ENCODE assay signal across 21 mouse cellular contexts in the genomic region with DNA sequence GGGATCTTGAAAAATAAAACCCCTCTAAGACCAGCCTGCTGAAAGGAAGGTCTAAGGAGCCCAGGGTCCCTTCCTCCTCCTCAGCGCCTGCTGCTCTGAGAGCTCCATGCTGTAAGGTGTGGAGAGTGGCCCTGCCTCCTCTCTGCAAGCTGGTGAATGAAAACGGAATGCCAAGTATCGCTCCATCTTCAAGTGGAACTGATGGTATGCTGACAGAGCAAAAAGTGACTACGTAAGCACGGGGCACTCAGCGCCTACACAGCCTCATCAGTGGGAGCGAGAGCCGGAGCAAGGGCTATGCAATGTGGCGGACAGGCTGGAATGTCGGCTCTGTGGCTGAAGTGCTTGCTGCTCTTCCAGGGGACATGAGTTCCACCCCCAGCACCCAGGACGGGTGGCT. TPM values are rescaled to one million over a fixed set of nuclear protein-coding genes. Genes with fewer than 3 reads are reported as not detected.
DNase-seq lines count a peak whose midpoint lies in the region; ATAC-seq lines count a peak whose summit lies in the region.
"Had no signal": no experiment of that assay in that cellular context is flagged by ENCODE, and none has a peak within 500 bp of the region (broad histone marks: within the 10 kb centered on the region; RNA-seq: fewer than 3 reads in every experiment).

No protein-coding gene starts in this region.

- 0 out of 2 replicates have a peak overlapping the region, but pooled peaks have one; percentile 12 for H3K4me3 ChIP-seq in heart, embryonic 10.5 days
- no peak overlapping the region for H3K4me3 ChIP-seq in kidney, embryonic 14.5 days (ENCODE audit: low read length)
- H3K4me3 ChIP-seq in midbrain, embryonic 15.5 days = no peak overlapping the region
- H3K4me3 ChIP-seq in midbrain, embryonic 14.5 days (replicated peaks; ENCODE audit: low read depth, low read length) = no peak overlapping the region
- H3K4me3 ChIP-seq: embryonic facial prominence, embryonic 10.5 days; forebrain, embryonic 12.5 days; left cerebral cortex, adult 2 months; neural tube, embryonic 13.5 days had no signal

- peak; percentile 89 for DNase-seq in heart, embryonic 10.5 days (ENCODE audit: low spot score)
- DNase-seq in heart, adult 8-10 months (ENCODE audit: low spot score) = no peak
- no peak for DNase-seq in kidney, postnatal 10 days
- no peak for DNase-seq in midbrain, embryonic 14.5 days
- peak; percentile 68 for DNase-seq in lung, postnatal 36 days
- no peak for DNase-seq in layer of hippocampus, adult 18-20 months (ENCODE audit: low spot score in 2 of 2)
- DNase-seq: adrenal gland, postnatal 36 days; cerebellum, adult 8-10 months; gastrocnemius, postnatal 25 days; kidney, adult 8-10 months; left cerebral cortex, postnatal 4 days; liver; thymus, postnatal 14 days had no signal

- no peak overlapping the region for H3K4me2 ChIP-seq in kidney, embryonic 14.5 days (replicated peaks; ENCODE audit: low read depth, low read length)
- no peak overlapping the region for H3K4me2 ChIP-seq in midbrain, embryonic 15.5 days
- no peak overlapping the region for H3K4me2 ChIP-seq in midbrain, embryonic 14.5 days (ENCODE audit: low read length)
- H3K4me2 ChIP-seq: forebrain, embryonic 12.5 days; hindbrain, embryonic 14.5 days; midbrain, embryonic 11.5 days; neural tube, embryonic 13.5 days had no signal

- no peaks in the 10 kb centered on the region for H3K27me3 ChIP-seq in heart, embryonic 10.5 days (ENCODE audit: insufficient read depth, poor library complexity, severe bottlenecking)
- no peaks in the 10 kb centered on the region for H3K27me3 ChIP-seq in kidney, embryonic 14.5 days (ENCODE audit: control insufficient read depth, insufficient read depth, low read length)
- no peaks in the 10 kb centered on the region for H3K27me3 ChIP-seq in midbrain, embryonic 15.5 days (replicated peaks)
- H3K27me3 ChIP-seq in midbrain, embryonic 14.5 days (ENCODE audit: control insufficient read depth, insufficient read depth, low read length) = no peaks in the 10 kb centered on the region
- H3K27me3 ChIP-seq: forebrain, embryonic 12.5 days; neural tube, embryonic 13.5 days had no signal

- peak overlapping the region; percentile 2; the same call in 1 of the 2 replicates for H3K27ac ChIP-seq in heart, embryonic 10.5 days
- H3K27ac ChIP-seq in kidney, embryonic 14.5 days (ENCODE audit: low read depth, low read length) = no peak overlapping the region
- H3K27ac ChIP-seq in midbrain, embryonic 15.5 days = no peak overlapping the region
- no peak overlapping the region for H3K27ac ChIP-seq in midbrain, embryonic 14.5 days (replicated peaks; ENCODE audit: low read depth, low read length)
- H3K27ac ChIP-seq: embryonic facial prominence, embryonic 10.5 days; forebrain, embryonic 12.5 days; hindbrain, embryonic 14.5 days; left cerebral cortex, adult 2 months; neural tube, embryonic 13.5 days had no signal

- peak; percentile 1; the same call in 1 of the 2 replicates for ATAC-seq in kidney, embryonic 14.5 days (ENCODE audit: low FRiP score, low TSS enrichment)
- 0 out of 2 replicates have a peak, but pooled peaks have one; percentile 12 for ATAC-seq in midbrain, embryonic 15.5 days (replicated peaks)
- no peak for ATAC-seq in midbrain, embryonic 14.5 days (ENCODE audit: low FRiP score, low TSS enrichment)

- peaks cover 76% of the 10 kb centered on the region for H3K4me1 ChIP-seq in heart, embryonic 10.5 days
- H3K4me1 ChIP-seq in kidney, embryonic 14.5 days (ENCODE audit: control insufficient read depth, insufficient read depth, low read length) = peaks cover 27% of the 10 kb centered on the region
- peaks cover 18% of the 10 kb centered on the region for H3K4me1 ChIP-seq in midbrain, embryonic 15.5 days
- peaks cover 20% of the 10 kb centered on the region for H3K4me1 ChIP-seq in midbrain, embryonic 14.5 days (ENCODE audit: control insufficient read depth, insufficient read depth, low read length)

- H3K9ac ChIP-seq in kidney, embryonic 14.5 days (ENCODE audit: low read depth, low read length) = no peak overlapping the region
- H3K9ac ChIP-seq in midbrain, embryonic 15.5 days = no peak overlapping the region
- H3K9ac ChIP-seq in midbrain, embryonic 14.5 days (replicated peaks; ENCODE audit: low read length) = no peak overlapping the region
- H3K9ac ChIP-seq: forebrain, embryonic 12.5 days; hindbrain, embryonic 14.5 days; neural tube, embryonic 13.5 days had no signal

- H3K9me3 ChIP-seq in heart, embryonic 10.5 days = no peaks in the 10 kb centered on the region
- H3K9me3 ChIP-seq in kidney, embryonic 14.5 days (ENCODE audit: control insufficient read depth, low read length) = no peaks in the 10 kb centered on the region
- no peaks in the 10 kb centered on the region for H3K9me3 ChIP-seq in midbrain, embryonic 15.5 days
- H3K9me3 ChIP-seq in midbrain, embryonic 14.5 days (ENCODE audit: control insufficient read depth, low read length) = no peaks in the 10 kb centered on the region
- H3K9me3 ChIP-seq: embryonic facial prominence, embryonic 10.5 days; forebrain, embryonic 12.5 days; neural tube, embryonic 13.5 days had no signal

- WGBS in heart, embryonic 10.5 days = 42% methylated on average over 11 of the region's 11 CpGs
- 66% methylated on average over 11 of the region's 11 CpGs for WGBS in kidney, embryonic 14.5 days
- 85% methylated on average over 11 of the region's 11 CpGs for WGBS in midbrain, embryonic 15.5 days
- WGBS in midbrain, embryonic 14.5 days = 83% methylated on average over 11 of the region's 11 CpGs

- H3K36me3 ChIP-seq in heart, embryonic 10.5 days = peaks cover 31% of the 10 kb centered on the region
- H3K36me3 ChIP-seq in kidney, embryonic 14.5 days (ENCODE audit: control insufficient read depth, insufficient read depth, low read length) = peaks cover 30% of the 10 kb centered on the region
- peaks cover 6% of the 10 kb centered on the region; the same call in 1 of the 2 replicates for H3K36me3 ChIP-seq in midbrain, embryonic 15.5 days (replicated peaks)
- H3K36me3 ChIP-seq in midbrain, embryonic 14.5 days (ENCODE audit: control insufficient read depth, insufficient read depth, low read length) = peaks cover 15% of the 10 kb centered on the region

RNA-seq across cellular contexts. Expression of gene Uck2, which starts 47.3 kb away (rescaled TPM):
- 80.6 and 114 TPM in 2 replicates for polyA plus RNA-seq in heart, embryonic 10.5 days (2016; fragmentation: Nextera tagmentation; extraction: Ambion mirVana)
- 10 to 100 TPM; 38.7 to 50.3 (median 43.4) TPM for total RNA-seq in heart, adult 8-10 months (2022)
- 103 and 104 TPM in 2 replicates for polyA plus RNA-seq in kidney, embryonic 14.5 days (2014; fragmentation: Nextera tagmentation; extraction: Ambion mirVana)
- 50.1 and 50.9 TPM in 2 replicates for polyA plus RNA-seq in midbrain, embryonic 15.5 days (2015; fragmentation: Nextera tagmentation; extraction: Ambion mirVana)
- 51.1 and 54.1 TPM in 2 replicates for polyA plus RNA-seq in midbrain, embryonic 14.5 days (2014; fragmentation: Nextera tagmentation; extraction: Ambion mirVana)
- total RNA-seq in layer of hippocampus, adult 18-20 months (2021) = 10 to 100 TPM; 28.4 to 35.9 TPM

Comparison
In these comparisons a context has a peak if more than half of its experiments do, and no peak if none do; other contexts are left out.
1. DNase-seq: peak in heart, embryonic 10.5 days (single experiment) and lung, postnatal 36 days (single experiment); none in heart, adult 8-10 months (single experiment), kidney, postnatal 10 days (single experiment), midbrain, embryonic 14.5 days (single experiment) and layer of hippocampus, adult 18-20 months (0 of 2).